Mouse (Mus musculus) G1E (cell line): ENCODE measurements at regions not wholly inside any gene's neighbourhood (a gene's known extent, or its start where the extent isn't known, plus 50 kb on each side); places are given as distances from the start of the nearest gene placed in this dataset.

Experiments
- ATAC-seq: 2 replicates; pipeline ENCODE4 v1.8.0; 2016; ENCODE audit warnings: mild to moderate bottlenecking; ENCODE audit not compliant: insufficient number of reproducible peaks, poor library complexity, low FRiP score, severe bottlenecking; ENCODE audit errors: extremely low read depth
- DNase-seq: peaks from one replicate; pipeline ENCODE4 v3.0.0; 2012; ENCODE audit warnings: low spot score
- H3K27me3 ChIP-seq: 2 replicates; pipeline ENCODE4 v1.6.1; 2012; ENCODE audit warnings: mild to moderate bottlenecking, low read length, inconsistent platforms; ENCODE audit not compliant: insufficient read depth
- H3K36me3 ChIP-seq: replicated peaks from 2 replicates; pipeline ENCODE3; 2012; ENCODE audit warnings: mild to moderate bottlenecking, inconsistent platforms
- H3K4me1 ChIP-seq: 2 replicates; pipeline ENCODE4 v1.6.1; 2012; ENCODE audit warnings: low read depth, low read length, inconsistent platforms, mixed read lengths; ENCODE audit not compliant: insufficient read depth
- H3K4me3 ChIP-seq: 2 replicates; pipeline ENCODE4 v1.5.1; 2012; ENCODE audit warnings: low read depth, mild to moderate bottlenecking, inconsistent platforms, low read length, moderate library complexity, mixed read lengths
- H3K9me3 ChIP-seq: replicated peaks from 2 replicates; pipeline ENCODE4 v1.6.1; 2012; ENCODE audit warnings: inconsistent platforms
- CTCF ChIP-seq: IDR thresholded peaks from 2 replicates; pipeline ENCODE4 v1.5.1; 2012; ENCODE audit warnings: low read depth, low read length, inconsistent platforms, mixed read lengths
- GATA1 ChIP-seq: IDR thresholded peaks from 2 replicates; pipeline ENCODE4 v1.6.1; 2012; ENCODE audit warnings: borderline replicate concordance, low read length, inconsistent platforms, mixed read lengths
- GATA2 ChIP-seq: IDR thresholded peaks from 2 replicates; pipeline ENCODE4 v1.6.1; 2012; ENCODE audit warnings: low read depth, low read length, inconsistent platforms, borderline replicate concordance
- POLR2AphosphoS5 ChIP-seq: IDR thresholded peaks from 2 replicates; pipeline ENCODE4 v1.6.1; 2012; ENCODE audit warnings: low read depth, low read length, inconsistent platforms; ENCODE audit not compliant: insufficient replicate concordance
- TAL1 ChIP-seq: conservative IDR thresholded peaks from 2 replicates; pipeline ENCODE4 v1.6.1; 2012; ENCODE audit warnings: low read depth, low read length, inconsistent platforms, mixed read lengths

GRCm38 (mm10) chr5:91727448-91727847, 210.0 kb downstream of the Parm1 start:
- no peaks in the 10 kb centered on the region for H3K36me3 ChIP-seq
- H3K27me3 ChIP-seq: no peaks in the 10 kb centered on the region
- ATAC-seq: no peak
- no peak for DNase-seq
- H3K9me3 ChIP-seq: no peaks in the 10 kb centered on the region
- H3K4me1 ChIP-seq: peaks cover 47% of the 10 kb centered on the region
- no peak overlapping the region for H3K4me3 ChIP-seq
- TF ChIP-seq POLR2AphosphoS5 (no peak), TAL1 (no peak), GATA1 (no peak), CTCF (no peak), GATA2 (no peak)

- Histone ChIP-seq H3K9me3 (no peaks in the 10 kb centered on the region), H3K4me1 (peaks cover 49% of the 10 kb centered on the region), H3K4me3 (no peak overlapping the region), H3K36me3 (no peaks in the 10 kb centered on the region), H3K27me3 (no peaks in the 10 kb centered on the region)
- ATAC-seq (no peak), DNase-seq (no peak)
- TF ChIP-seq TAL1: no peak
- no peak for TF ChIP-seq GATA1
- no peak for TF ChIP-seq GATA2
- TF ChIP-seq POLR2AphosphoS5: no peak
- TF ChIP-seq CTCF: no peak
Measured at GRCm38 (mm10) chr5:91726118-91726500, 208.7 kb downstream of the Parm1 start.

- no peaks in the 10 kb centered on the region for H3K36me3 ChIP-seq
- DNase-seq (no peak), ATAC-seq (no peak)
- H3K9me3 ChIP-seq: no peaks in the 10 kb centered on the region
- no peak for TF ChIP-seq TAL1
- no peak for TF ChIP-seq GATA2
- no peak for TF ChIP-seq CTCF
- TF ChIP-seq POLR2AphosphoS5: no peak
- no peak for TF ChIP-seq GATA1
- peaks cover 50% of the 10 kb centered on the region for H3K4me1 ChIP-seq
- no peak overlapping the region for H3K4me3 ChIP-seq
- H3K27me3 ChIP-seq: no peaks in the 10 kb centered on the region
Measured at GRCm38 (mm10) chr5:91725380-91726117, 208.1 kb downstream of the Parm1 start.

- DNase-seq (no peak), ATAC-seq (no peak)
- Histone ChIP-seq H3K4me1 (peaks cover 54% of the 10 kb centered on the region), H3K9me3 (no peaks in the 10 kb centered on the region), H3K4me3 (no peak overlapping the region), H3K27me3 (no peaks in the 10 kb centered on the region), H3K36me3 (no peaks in the 10 kb centered on the region)
- TF ChIP-seq TAL1 (no peak), GATA1 (no peak), GATA2 (no peak)
Measured at GRCm38 (mm10) chr5:91724881-91725280, 207.5 kb downstream of the Parm1 start.

GRCm38 (mm10) chr5:91723416-91723815, 206.0 kb downstream of the Parm1 start:
- Histone ChIP-seq H3K9me3 (no peaks in the 10 kb centered on the region), H3K27me3 (no peaks in the 10 kb centered on the region), H3K4me3 (no peak overlapping the region), H3K4me1 (peaks cover 59% of the 10 kb centered on the region), H3K36me3 (no peaks in the 10 kb centered on the region)
- DNase-seq (no peak), ATAC-seq (no peak)
- TF ChIP-seq POLR2AphosphoS5 (no peak), GATA2 (no peak), GATA1 (no peak), TAL1 (no peak), CTCF (no peak)

GRCm38 (mm10) chr5:91722982-91723381, 205.6 kb downstream of the Parm1 start:
- Histone ChIP-seq H3K27me3 (no peaks in the 10 kb centered on the region), H3K36me3 (no peaks in the 10 kb centered on the region), H3K4me1 (peaks cover 59% of the 10 kb centered on the region), H3K4me3 (no peak overlapping the region), H3K9me3 (no peaks in the 10 kb centered on the region)
- DNase-seq: no peak
- ATAC-seq: no peak
- TF ChIP-seq GATA1 (no peak), CTCF (no peak), TAL1 (no peak)

- no peaks in the 10 kb centered on the region for H3K9me3 ChIP-seq
- H3K36me3 ChIP-seq: no peaks in the 10 kb centered on the region
- H3K4me3 ChIP-seq: no peak overlapping the region
- H3K4me1 ChIP-seq: peaks cover 59% of the 10 kb centered on the region
- ATAC-seq: peak; percentile 4; the same call in 1 of the 2 replicates
- DNase-seq: no peak
- no peak for TF ChIP-seq GATA1
- TF ChIP-seq GATA2: no peak
- no peak for TF ChIP-seq CTCF
- TF ChIP-seq POLR2AphosphoS5: no peak
- no peak for TF ChIP-seq TAL1
- no peaks in the 10 kb centered on the region for H3K27me3 ChIP-seq
Measured at GRCm38 (mm10) chr5:91722403-91722802, 205.0 kb downstream of the Parm1 start.
